Mouse (Mus musculus) thymus, postnatal 0 days (tissue): ENCODE measurements around the gene Pak4. TPM values are rescaled to one million over a fixed set of nuclear protein-coding genes. Genes with fewer than 3 reads are reported as not detected.
A peak's percentile ranks its signal among the peaks of the same experiment; 100 is the strongest.
"Not testable (repeated sequence)": the region's sequence is repeated elsewhere in the genome, so short reads cannot be mapped to it uniquely, and the experiment has no call there.

Source experiments
- DNase-seq: peaks from one replicate; pipeline ENCODE4 v3.0.0-alpha.2; 2015; ENCODE audit warnings: low spot score
- polyA plus RNA-seq: library from polyadenylated mRNA; unstranded; fragments of >200 nt; fragmentation: Nextera tagmentation; extraction: Ambion mirVana; gene quantifications from 2 replicates; pipeline ENCODE4 v1.2.1, GENCODE M21; 2015

Gene Pak4
- polyA plus RNA-seq = 15.4 and 20.3 TPM in 2 replicates

- DNase-seq = peak; percentile 98
These were observed at the start of gene Pak4, which contains the start of gene Samd4b for GRCm38 (mm10) chr7:28597642-28598446. Pak4 (minus strand) TSS chr7:28598185. Samd4b (minus strand) TSS chr7:28598144.

GRCm38 (mm10) chr7:28647016-28647415 lies 49.0 kb upstream of the Pak4 start:
- DNase-seq = peak; percentile 41

GRCm38 (mm10) chr7:28645947-28646475 lies 48.0 kb upstream of the Pak4 start:
- no peak for DNase-seq

- no peak for DNase-seq
These were observed 47.4 kb upstream of the Pak4 start for GRCm38 (mm10) chr7:28645366-28645765.

GRCm38 (mm10) chr7:28641546-28641945 lies 43.6 kb upstream of the Pak4 start:
- DNase-seq = no peak

GRCm38 (mm10) chr7:28637511-28637910 lies 39.5 kb upstream of the Pak4 start:
- no peak for DNase-seq

- DNase-seq = no peak
These were observed 36.1 kb upstream of the Pak4 start for GRCm38 (mm10) chr7:28634128-28634527.

- no peak for DNase-seq
These were observed 33.1 kb upstream of the Pak4 start, which contains the start of gene Acp7 for GRCm38 (mm10) chr7:28631073-28631472. Acp7 (minus strand) TSS chr7:28631332.

- no peak for DNase-seq
These were observed 26.8 kb upstream of the Pak4 start for GRCm38 (mm10) chr7:28624791-28625190.

- DNase-seq = no peak
These were observed 21.2 kb upstream of the Pak4 start for GRCm38 (mm10) chr7:28619098-28619715.

GRCm38 (mm10) chr7:28605951-28606350 lies 8.0 kb upstream of the Pak4 start:
- no peak for DNase-seq

- not testable (repeated sequence) for DNase-seq
These were observed 5.8 kb upstream of the Pak4 start for GRCm38 (mm10) chr7:28603788-28604187.

- DNase-seq = no peak
These were observed 5.2 kb upstream of the Pak4 start for GRCm38 (mm10) chr7:28603136-28603535.

GRCm38 (mm10) chr7:28601668-28602067 lies 3.7 kb upstream of the Pak4 start:
- DNase-seq = peak; percentile 76

- peak; percentile 83 for DNase-seq
These were observed 3.0 kb upstream of the Pak4 start for GRCm38 (mm10) chr7:28601029-28601428.

GRCm38 (mm10) chr7:28598951-28599350 lies 966 bp upstream of the Pak4 start:
- no peak for DNase-seq

- no peak for DNase-seq
These were observed 761 bp downstream of the Pak4 start for GRCm38 (mm10) chr7:28597277-28597570.

GRCm38 (mm10) chr7:28596436-28597276 lies 1.3 kb downstream of the Pak4 start:
- no peak for DNase-seq

GRCm38 (mm10) chr7:28595751-28596435 lies 2.1 kb downstream of the Pak4 start:
- DNase-seq = no peak

GRCm38 (mm10) chr7:28593206-28594111 lies 4.5 kb downstream of the Pak4 start:
- DNase-seq = no peak
